Mouse (Mus musculus) kidney, adult 2 months (tissue): Measurements from ENCODE around the gene Fam193b. TPM values are rescaled to one million over a fixed set of nuclear protein-coding genes. Genes with fewer than 3 reads are reported as not detected.

Experiments used
- DNase-seq: peaks from one replicate; pipeline ENCODE4 v3.0.0; 2021
- H3K27ac ChIP-seq: fragments of 200-500 bp; 2 replicates; pipeline ENCODE4 v1.5.1; 2012; ENCODE audit warnings: low read depth, low read length, control low read depth, inconsistent platforms; ENCODE audit not compliant: insufficient read depth
- H3K27me3 ChIP-seq: fragments of 200-500 bp; replicated peaks from 2 replicates; pipeline ENCODE4 v1.6.1; 2012; ENCODE audit warnings: mild to moderate bottlenecking, moderate library complexity, low read length, inconsistent platforms; ENCODE audit not compliant: control insufficient read depth, insufficient read depth
- H3K36me3 ChIP-seq: fragments of 200-500 bp; 2 replicates; pipeline ENCODE4 v1.6.1; 2012; ENCODE audit warnings: mild to moderate bottlenecking, moderate library complexity, low read length, inconsistent platforms; ENCODE audit not compliant: control insufficient read depth, insufficient read depth
- H3K4me1 ChIP-seq: fragments of 200-500 bp; 2 replicates; pipeline ENCODE4 v1.6.1; 2011; ENCODE audit warnings: low read length; ENCODE audit not compliant: control insufficient read depth, insufficient read depth
- H3K4me3 ChIP-seq: fragments of 200-500 bp; 2 replicates; pipeline ENCODE4 v1.5.1; 2011; ENCODE audit warnings: mild to moderate bottlenecking, low read depth, low read length, control low read depth; ENCODE audit not compliant: insufficient read depth
- CTCF ChIP-seq: fragments of 200-500 bp; conservative IDR thresholded peaks from 2 replicates; pipeline ENCODE4 v1.5.1; 2011; ENCODE audit warnings: low read depth, mild to moderate bottlenecking, control low read depth, low read length, moderate library complexity, mixed read lengths; ENCODE audit not compliant: insufficient read depth, insufficient read length
- POLR2A ChIP-seq: fragments of 200-500 bp; IDR thresholded peaks from one replicate; pipeline ENCODE4 v1.6.1; 2011; ENCODE audit warnings: low read depth, low read length, control low read depth
- WGBS: fragments of 180-500 bp; shearing (Covaris S2); methylation state at CpG from one replicate; pipeline ENCODE4 v1.1.7; 2018; 5-methylcytosine and 5-hydroxymethylcytosine counted together
- polyA plus RNA-seq: library from polyadenylated mRNA; depleted of rRNA; stranded (reverse); fragments of >200 nt; gene quantifications from 2 replicates; pipeline ENCODE4 v1.2.3, GENCODE M21; 2012; rRNA removed

The Fam193b gene
- polyA plus RNA-seq, 1 experiment, result 85.6 TPM

DNA sequence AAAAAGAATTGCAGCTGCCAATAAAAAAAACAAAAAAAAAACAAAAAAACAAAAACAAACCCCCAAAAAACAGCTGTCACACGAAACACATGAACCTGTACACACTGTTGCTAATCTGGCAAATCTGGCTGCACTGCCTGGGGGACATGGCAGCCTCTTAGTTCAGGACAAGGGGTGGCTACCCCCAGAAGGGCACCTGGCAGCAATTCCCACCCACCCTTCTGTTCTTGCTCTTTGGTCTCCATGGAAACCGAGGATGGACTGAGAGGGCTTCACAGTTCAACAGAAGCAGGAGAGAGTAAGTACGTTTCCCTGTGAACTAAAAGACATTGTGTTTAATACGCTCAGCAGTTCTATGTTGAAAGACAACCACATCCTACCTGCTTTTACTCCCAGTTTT lies 75.2 kb downstream of the Fam193b start:
- H3K4me1 ChIP-seq, result no peaks in the 10 kb centered on the region
- DNase-seq, result no peak
- WGBS, result 75% methylated on average over 4 of the region's 4 CpGs
- no peak overlapping the region for H3K27ac ChIP-seq
- H3K4me3 ChIP-seq, result no peak overlapping the region
- no peaks in the 10 kb centered on the region for H3K27me3 ChIP-seq
- no peaks in the 10 kb centered on the region for H3K36me3 ChIP-seq
- no peak for TF ChIP-seq POLR2A
- TF ChIP-seq CTCF, result no peak

DNA sequence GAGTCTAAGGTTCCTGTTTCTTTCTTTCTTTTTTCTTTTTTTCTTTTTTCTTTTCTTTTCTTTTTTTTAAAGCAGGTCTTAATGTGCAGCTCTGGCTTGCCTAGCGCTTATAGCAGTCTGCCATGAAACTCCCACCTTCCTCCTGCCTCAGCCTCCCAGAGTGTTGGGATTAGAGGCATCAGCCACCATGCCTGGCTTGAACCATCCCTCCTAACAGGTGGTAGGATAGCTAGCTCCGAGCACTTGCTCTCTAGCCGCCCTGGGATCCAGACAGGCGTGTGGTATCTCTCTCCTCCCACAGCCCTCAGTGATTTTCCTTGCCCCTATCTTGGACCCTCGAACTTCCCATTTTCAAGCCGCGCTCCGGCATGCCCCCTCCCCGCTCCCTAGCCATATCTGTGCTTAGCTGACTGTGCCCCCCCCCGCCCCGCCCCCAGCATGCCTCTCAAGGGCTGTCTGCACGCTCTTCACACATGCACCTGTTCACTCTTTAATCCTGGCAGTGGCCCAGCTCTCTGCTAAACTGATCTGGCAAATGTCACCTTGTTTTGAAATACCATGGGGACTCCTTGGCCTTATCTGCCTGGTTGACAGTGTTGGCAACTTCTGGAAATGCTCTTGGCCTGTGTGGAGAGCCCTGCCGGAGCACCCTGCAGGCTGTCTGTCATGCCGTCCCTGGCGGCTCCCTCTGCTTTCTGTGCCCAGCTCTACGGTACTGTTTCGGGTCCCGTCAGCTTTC lies 75.9 kb downstream of the Fam193b start:
- no peak overlapping the region for H3K27ac ChIP-seq
- TF ChIP-seq POLR2A, result no peak
- no peak for TF ChIP-seq CTCF
- H3K4me1 ChIP-seq, result no peaks in the 10 kb centered on the region
- DNase-seq, result peak; percentile 47
- H3K27me3 ChIP-seq, result no peaks in the 10 kb centered on the region
- WGBS, result 35% methylated on average over 18 of the region's 18 CpGs
- no peak overlapping the region for H3K4me3 ChIP-seq
- H3K36me3 ChIP-seq, result no peaks in the 10 kb centered on the region

DNA sequence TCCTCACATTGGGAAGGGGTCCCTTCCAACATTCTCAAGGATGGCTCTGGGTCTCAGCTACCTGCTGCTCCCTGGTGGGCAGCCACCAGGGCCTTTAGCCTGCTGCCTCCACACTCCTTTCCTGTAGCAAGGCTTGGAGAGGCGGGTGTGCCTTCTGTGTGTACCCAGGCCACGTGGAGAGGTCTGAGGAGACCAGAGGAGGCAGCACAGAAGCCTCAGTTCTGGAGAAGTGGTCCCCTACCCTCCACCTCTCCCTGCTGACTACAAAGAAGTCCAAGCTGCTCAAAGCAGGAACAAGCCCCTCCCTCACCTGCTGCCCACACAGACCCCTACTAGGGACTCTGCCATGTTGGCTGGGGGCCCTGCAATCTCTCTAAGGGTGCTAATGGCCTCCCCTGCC lies 76.7 kb downstream of the Fam193b start:
- no peak overlapping the region for H3K4me3 ChIP-seq
- WGBS, result 48% methylated on average over 2 of the region's 2 CpGs
- no peaks in the 10 kb centered on the region for H3K27me3 ChIP-seq
- H3K27ac ChIP-seq, result no peak overlapping the region
- no peaks in the 10 kb centered on the region for H3K4me1 ChIP-seq
- DNase-seq, result no peak
- H3K36me3 ChIP-seq, result no peaks in the 10 kb centered on the region
- TF ChIP-seq CTCF (no peak), POLR2A (no peak)

Other genes starting within 250 kb of the Fam193b start
- gene Rab24, start 249.2 kb downstream of the Fam193b start, polyA plus RNA-seq, result 81.8 and 89.8 TPM in 2 replicates
- 1.2 and 1.3 TPM in 2 replicates for gene Mxd3, start 241.3 kb downstream of the Fam193b start, polyA plus RNA-seq
- gene Lman2, start 208.3 kb downstream of the Fam193b start, polyA plus RNA-seq, result 114 and 126 TPM in 2 replicates
- 3.3 and 4.2 TPM in 2 replicates for gene Rgs14, start 201.4 kb downstream of the Fam193b start, polyA plus RNA-seq
- 9,073 and 10,701 TPM in 2 replicates for gene Slc34a1, start 172.9 kb downstream of the Fam193b start, polyA plus RNA-seq
- gene Pfn3, start 155.9 kb downstream of the Fam193b start, polyA plus RNA-seq, result not detected in 2 replicates
- gene F12, start 144.3 kb downstream of the Fam193b start, polyA plus RNA-seq, result 0.03 and 0.07 TPM in 2 replicates
- gene Grk6, start 126.0 kb downstream of the Fam193b start, polyA plus RNA-seq, result 23.4 and 27.4 TPM in 2 replicates
- 0.64 and 0.81 TPM in 2 replicates for gene Prr7, start 106.9 kb downstream of the Fam193b start, polyA plus RNA-seq
- gene Dbn1, start 83.0 kb downstream of the Fam193b start, polyA plus RNA-seq, result 16.9 and 21.0 TPM in 2 replicates
- 22.8 and 23.5 TPM in 2 replicates for gene Pdlim7, start 57.4 kb downstream of the Fam193b start, polyA plus RNA-seq
- 4.7 and 7.7 TPM in 2 replicates for gene Dok3, start 41.8 kb downstream of the Fam193b start, polyA plus RNA-seq
- 68.5 and 71.2 TPM in 2 replicates for gene Ddx41, start 34.5 kb downstream of the Fam193b start, polyA plus RNA-seq
- 74.0 and 92.5 TPM in 2 replicates for gene Tmed9, start 2.6 kb upstream of the Fam193b start, polyA plus RNA-seq
- gene B4galt7, start 28.8 kb upstream of the Fam193b start, polyA plus RNA-seq, result 15.0 and 15.7 TPM in 2 replicates
- 21.4 and 26.6 TPM in 2 replicates for gene Caml, start 51.9 kb upstream of the Fam193b start, polyA plus RNA-seq
- gene Ddx46, start 63.9 kb upstream of the Fam193b start, polyA plus RNA-seq, result 12.3 and 13.0 TPM in 2 replicates
- 28.7 and 32.7 TPM in 2 replicates for gene B230219D22Rik, start 122.0 kb upstream of the Fam193b start, polyA plus RNA-seq
- 47.7 and 52.2 TPM in 2 replicates for gene Txndc15, start 143.5 kb upstream of the Fam193b start, polyA plus RNA-seq
- 64.0 and 81.4 TPM in 2 replicates for gene Pcbd2, start 156.2 kb upstream of the Fam193b start, polyA plus RNA-seq
- 0.19 and 0.30 TPM in 2 replicates for gene Catsper3, start 213.4 kb upstream of the Fam193b start, polyA plus RNA-seq